Mouse (Mus musculus) midbrain, embryonic 11.5 days (tissue): ENCODE measurements around the gene Glrb. TPM values are rescaled to one million over a fixed set of nuclear protein-coding genes. Genes with fewer than 3 reads are reported as not detected.
A peak's percentile ranks its signal among the peaks of the same experiment; 100 is the strongest.

Experiments used
- ATAC-seq: fragments of 200-750 bp; cut with Nextera tagmentation; 2 replicates; pipeline ENCODE4 v1.8.0; 2017; ENCODE audit warnings: moderate TSS enrichment, moderate library complexity; ENCODE audit not compliant: low FRiP score
- DNase-seq: peaks from one replicate; pipeline ENCODE4 v3.0.0; 2015; ENCODE audit warnings: low spot score; ENCODE audit errors: missing footprints
- H3K27ac ChIP-seq: fragments of 300-500 bp; sonication (generic); 2 replicates; pipeline ENCODE4 v1.5.1; 2014; ENCODE audit warnings: low read depth, low read length
- H3K27me3 ChIP-seq: fragments of 300-500 bp; sonication (generic); 2 replicates; pipeline ENCODE4 v1.6.1; 2014; ENCODE audit warnings: mild to moderate bottlenecking, low read length, moderate library complexity, mixed read lengths; ENCODE audit not compliant: control insufficient read depth, insufficient read depth
- H3K36me3 ChIP-seq: fragments of 300-500 bp; sonication (generic); 2 replicates; pipeline ENCODE4 v1.6.1; 2014; ENCODE audit warnings: mild to moderate bottlenecking, low read length, moderate library complexity, mixed read lengths; ENCODE audit not compliant: control insufficient read depth, insufficient read depth
- H3K4me1 ChIP-seq: fragments of 300-500 bp; sonication (generic); 2 replicates; pipeline ENCODE4 v1.6.1; 2014; ENCODE audit warnings: low read length; ENCODE audit not compliant: control insufficient read depth, insufficient read depth
- H3K4me2 ChIP-seq: fragments of 300-500 bp; sonication (generic); 2 replicates; pipeline ENCODE4 v1.6.1; 2014; ENCODE audit warnings: mild to moderate bottlenecking, moderate library complexity
- H3K4me3 ChIP-seq: fragments of 300-500 bp; sonication (generic); 2 replicates; pipeline ENCODE4 v1.5.1; 2014; ENCODE audit warnings: low read depth, low read length
- H3K9ac ChIP-seq: fragments of 300-500 bp; sonication (generic); 2 replicates; pipeline ENCODE4 v1.6.1; 2014; ENCODE audit warnings: low read length
- H3K9me3 ChIP-seq: fragments of 300-500 bp; sonication (generic); 2 replicates; pipeline ENCODE4 v1.6.1; 2016; ENCODE audit warnings: low read length; ENCODE audit not compliant: control insufficient read depth
- WGBS: fragments of 180-500 bp; shearing (Covaris S2); extraction: QIAGEN DNeasy Blood & Tissue Kit; methylation state at CpG from one replicate; pipeline ENCODE4 v1.1.7; 2014; 5-methylcytosine and 5-hydroxymethylcytosine counted together
- polyA plus RNA-seq: library from polyadenylated mRNA; unstranded; fragments of >200 nt; fragmentation: Nextera tagmentation; extraction: Ambion mirVana; gene quantifications from 2 replicates; pipeline ENCODE4 v1.2.1, GENCODE M21; 2014

The Glrb gene
- polyA plus RNA-seq, 1 experiment from 2014 or later = 10.8 TPM

- Histone ChIP-seq H3K4me1 (0 out of 2 replicates have a peak, but pooled peaks cover 3% of the 10 kb centered on the region), H3K36me3 (no peaks in the 10 kb centered on the region), H3K4me2 (peak within 1 kb of the TSS; percentile 87), H3K9me3 (no peaks in the 10 kb centered on the region), H3K27ac (peak within 1 kb of the TSS; percentile 20), H3K27me3 (0 out of 2 replicates have a peak, but pooled peaks cover 2% of the 10 kb centered on the region), H3K9ac (peak within 1 kb of the TSS; percentile 73), H3K4me3 (peak within 1 kb of the TSS; percentile 49)
- under 1% methylated on average over 35 of the region's 35 CpGs for WGBS
- peak; percentile 91 for ATAC-seq
- peak; percentile 96 for DNase-seq
These were observed 110.8 kb downstream of the Glrb start, which contains the start of gene Gria2 for GRCm38 (mm10) chr3:80802596-80803081. Gria2 (minus strand) TSS chr3:80802835.

GRCm38 (mm10) chr3:80801827-80802310 is 111.6 kb downstream of the Glrb start:
- no peaks in the 10 kb centered on the region for H3K9me3 ChIP-seq
- ATAC-seq (no peak), DNase-seq (peak; percentile 87)
- 0 out of 2 replicates have a peak, but pooled peaks cover 2% of the 10 kb centered on the region for H3K27me3 ChIP-seq
- no peaks in the 10 kb centered on the region for H3K36me3 ChIP-seq
- no peak overlapping the region; the same call in 1 of the 2 replicates for H3K27ac ChIP-seq
- H3K9ac ChIP-seq = peak overlapping the region; percentile 73
- 25% methylated on average over 6 of the region's 6 CpGs for WGBS
- H3K4me1 ChIP-seq = 0 out of 2 replicates have a peak, but pooled peaks cover 3% of the 10 kb centered on the region
- peak overlapping the region; percentile 49 for H3K4me3 ChIP-seq
- H3K4me2 ChIP-seq = peak overlapping the region; percentile 87

- Histone ChIP-seq H3K27ac (0 out of 2 replicates have a peak overlapping the region, but pooled peaks have one; percentile 30), H3K27me3 (0 out of 2 replicates have a peak, but pooled peaks cover 2% of the 10 kb centered on the region), H3K4me2 (peak overlapping the region; percentile 87), H3K9ac (peak overlapping the region; percentile 73), H3K4me3 (peak overlapping the region; percentile 49), H3K9me3 (no peaks in the 10 kb centered on the region), H3K36me3 (no peaks in the 10 kb centered on the region), H3K4me1 (0 out of 2 replicates have a peak, but pooled peaks cover 3% of the 10 kb centered on the region)
- 7% methylated on average over 33 of the region's 33 CpGs for WGBS
- DNase-seq = peak; percentile 96
- ATAC-seq = peak; percentile 64
These were observed 112.2 kb downstream of the Glrb start for GRCm38 (mm10) chr3:80800995-80801826.

- Histone ChIP-seq H3K4me2 (peak overlapping the region; percentile 87), H3K4me1 (0 out of 2 replicates have a peak, but pooled peaks cover 3% of the 10 kb centered on the region), H3K4me3 (peak overlapping the region; percentile 49), H3K36me3 (no peaks in the 10 kb centered on the region), H3K27ac (peak overlapping the region; percentile 30; the same call in 1 of the 2 replicates), H3K27me3 (0 out of 2 replicates have a peak, but pooled peaks cover 2% of the 10 kb centered on the region), H3K9ac (peak overlapping the region; percentile 73), H3K9me3 (no peaks in the 10 kb centered on the region)
- WGBS = 3% methylated on average over 29 of the region's 29 CpGs
- DNase-seq (peak; percentile 95), ATAC-seq (peak; percentile 55)
These were observed 113.0 kb downstream of the Glrb start for GRCm38 (mm10) chr3:80800299-80800994.

- Histone ChIP-seq H3K4me1 (0 out of 2 replicates have a peak, but pooled peaks cover 3% of the 10 kb centered on the region), H3K27me3 (0 out of 2 replicates have a peak, but pooled peaks cover 2% of the 10 kb centered on the region), H3K9me3 (no peaks in the 10 kb centered on the region), H3K36me3 (no peaks in the 10 kb centered on the region), H3K27ac (no peak overlapping the region), H3K4me3 (no peak overlapping the region), H3K4me2 (no peak overlapping the region), H3K9ac (no peak overlapping the region)
- ATAC-seq (no peak), DNase-seq (no peak)
- 74% methylated on average over 1 of the region's 1 CpGs for WGBS
These were observed 115.5 kb downstream of the Glrb start for GRCm38 (mm10) chr3:80797935-80798334.

GRCm38 (mm10) chr3:80796764-80797163 is 116.7 kb downstream of the Glrb start:
- DNase-seq (no peak), ATAC-seq (no peak)
- Histone ChIP-seq H3K9me3 (no peaks in the 10 kb centered on the region), H3K36me3 (no peaks in the 10 kb centered on the region), H3K27ac (no peak overlapping the region), H3K9ac (no peak overlapping the region), H3K4me1 (0 out of 2 replicates have a peak, but pooled peaks cover 3% of the 10 kb centered on the region), H3K4me2 (no peak overlapping the region), H3K27me3 (0 out of 2 replicates have a peak, but pooled peaks cover 2% of the 10 kb centered on the region), H3K4me3 (no peak overlapping the region)

- Histone ChIP-seq H3K27me3 (0 out of 2 replicates have a peak, but pooled peaks cover 2% of the 10 kb centered on the region), H3K9me3 (no peaks in the 10 kb centered on the region), H3K9ac (no peak overlapping the region), H3K36me3 (no peaks in the 10 kb centered on the region), H3K4me3 (no peak overlapping the region), H3K4me2 (no peak overlapping the region), H3K4me1 (0 out of 2 replicates have a peak, but pooled peaks cover 1% of the 10 kb centered on the region), H3K27ac (no peak overlapping the region)
- DNase-seq (no peak), ATAC-seq (no peak)
- 86% methylated on average over 2 of the region's 2 CpGs for WGBS
These were observed 118.2 kb downstream of the Glrb start for GRCm38 (mm10) chr3:80795284-80795683.
